Mouse (Mus musculus): ENCODE results near the gene Aanat. TPM values are rescaled to one million over a fixed set of nuclear protein-coding genes. Genes with fewer than 3 reads are reported as not detected.
A peak's percentile ranks its signal among the peaks of the same experiment; 100 is the strongest.

The Aanat gene
- total and polyA plus RNA-seq, 2 experiments from 2014 or later = 0.82 to 0.94 TPM

GRCm38 (mm10) chr11:116596766-116597165 lies 10.5 kb downstream of the Aanat start:
- ATAC-seq (ENCODE audit: low FRiP score) (no peak), DNase-seq (ENCODE audit: low spot score) (no peak)
- Histone ChIP-seq H3K36me3 (ENCODE audit: insufficient read depth, low read length) (no peaks in the 10 kb centered on the region), H3K4me2 (ENCODE audit: low read depth, low read length, poor library complexity, severe bottlenecking) (no peak overlapping the region), H3K4me3 (ENCODE audit: low read depth, low read length) (no peak overlapping the region), H3K9me3 (ENCODE audit: low read length) (no peaks in the 10 kb centered on the region), H3K9ac (replicated peaks; ENCODE audit: low read length, poor library complexity, severe bottlenecking) (no peak overlapping the region), H3K4me1 (ENCODE audit: insufficient read depth, low read length) (0 out of 2 replicates have a peak, but pooled peaks cover 3% of the 10 kb centered on the region), H3K27ac (ENCODE audit: low read depth, low read length) (no peak overlapping the region), H3K27me3 (ENCODE audit: insufficient read depth, low read length) (no peaks in the 10 kb centered on the region)
- WGBS = 88% methylated on average over 19 of the region's 19 CpGs
- TF ChIP-seq CTCF (IDR thresholded peaks at IDR 0.05) = no peak

DNA sequence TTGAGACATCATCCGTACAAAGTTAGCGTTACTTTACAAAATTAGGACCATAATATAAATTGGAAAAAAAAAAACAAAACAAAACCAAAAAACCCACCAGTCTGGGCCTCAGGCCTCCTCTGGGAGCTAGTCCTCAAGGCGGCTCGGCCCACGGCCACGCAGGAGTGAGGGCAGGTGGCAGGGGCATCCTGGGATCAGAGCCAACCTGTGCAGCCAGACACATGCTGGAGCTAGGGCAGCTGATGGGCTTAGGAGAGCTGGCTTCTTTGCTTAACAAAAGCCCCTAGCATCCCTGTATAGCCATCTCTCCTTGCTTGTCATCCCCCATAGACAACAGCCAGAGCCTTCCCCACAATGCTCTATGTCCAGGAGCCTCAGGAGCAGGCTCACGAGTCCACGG lies 12.0 kb downstream of the Aanat start:
- H3K4me2 ChIP-seq (ENCODE audit: low read depth, low read length, poor library complexity, severe bottlenecking) = no peak overlapping the region
- DNase-seq (ENCODE audit: low spot score) = peak; percentile 48
- no peak overlapping the region for H3K9ac ChIP-seq (replicated peaks; ENCODE audit: low read length, poor library complexity, severe bottlenecking)
- no peak for TF ChIP-seq CTCF (IDR thresholded peaks at IDR 0.05)
- no peaks in the 10 kb centered on the region for H3K36me3 ChIP-seq (ENCODE audit: insufficient read depth, low read length)
- WGBS = 78% methylated on average over 8 of the region's 8 CpGs
- H3K27me3 ChIP-seq (ENCODE audit: insufficient read depth, low read length) = no peaks in the 10 kb centered on the region
- H3K27ac ChIP-seq (ENCODE audit: low read depth, low read length) = no peak overlapping the region
- ATAC-seq (ENCODE audit: low FRiP score) = no peak
- no peaks in the 10 kb centered on the region for H3K9me3 ChIP-seq (ENCODE audit: low read length)
- H3K4me3 ChIP-seq (ENCODE audit: low read depth, low read length) = no peak overlapping the region
- 0 out of 2 replicates have a peak, but pooled peaks cover 2% of the 10 kb centered on the region for H3K4me1 ChIP-seq (ENCODE audit: insufficient read depth, low read length)

GRCm38 (mm10) chr11:116599230-116599629 lies 13.0 kb downstream of the Aanat start:
- 88% methylated on average over 15 of the region's 15 CpGs for WGBS
- no peak for TF ChIP-seq CTCF (IDR thresholded peaks at IDR 0.05)
- no peak for DNase-seq (ENCODE audit: low spot score)

DNA sequence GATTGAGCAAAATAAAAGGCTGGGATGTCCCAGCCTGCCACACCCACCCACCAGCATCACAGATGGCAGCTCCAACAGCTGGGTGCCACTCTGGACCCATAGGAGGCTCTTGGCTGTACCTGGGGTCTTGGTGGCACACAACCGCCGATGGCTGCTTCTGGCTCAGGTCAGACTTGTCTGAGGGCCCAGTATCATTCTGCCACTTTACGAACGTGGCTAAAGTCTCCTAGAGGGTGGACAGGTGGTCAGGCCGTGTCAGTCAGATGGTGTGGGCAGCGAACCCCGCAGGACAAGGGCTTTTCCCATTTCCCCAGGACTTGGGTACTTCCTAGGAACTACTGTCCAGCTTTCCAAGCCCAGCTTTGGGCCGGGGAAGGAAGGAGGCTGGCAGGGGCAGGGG lies 14.9 kb downstream of the Aanat start:
- no peak overlapping the region for H3K4me3 ChIP-seq (ENCODE audit: low read depth, low read length)
- TF ChIP-seq CTCF (IDR thresholded peaks at IDR 0.05) = no peak
- WGBS = 86% methylated on average over 7 of the region's 8 CpGs
- ATAC-seq (ENCODE audit: low FRiP score) (no peak), DNase-seq (ENCODE audit: low spot score) (no peak)
- H3K27me3 ChIP-seq (ENCODE audit: insufficient read depth, low read length) = no peaks in the 10 kb centered on the region
- H3K36me3 ChIP-seq (ENCODE audit: insufficient read depth, low read length) = no peaks in the 10 kb centered on the region
- H3K4me1 ChIP-seq (ENCODE audit: insufficient read depth, low read length) = no peaks in the 10 kb centered on the region
- no peaks in the 10 kb centered on the region for H3K9me3 ChIP-seq (ENCODE audit: low read length)
- no peak overlapping the region for H3K9ac ChIP-seq (replicated peaks; ENCODE audit: low read length, poor library complexity, severe bottlenecking)
- H3K27ac ChIP-seq (ENCODE audit: low read depth, low read length) = no peak overlapping the region
- no peak overlapping the region for H3K4me2 ChIP-seq (ENCODE audit: low read depth, low read length, poor library complexity, severe bottlenecking)

More at GRCm38 (mm10) chr11:116599230-116599629, 13.0 kb downstream of the Aanat start:
- no peak overlapping the region for H3K9ac ChIP-seq (replicated peaks; ENCODE audit: low read length, poor library complexity, severe bottlenecking)
- ATAC-seq (ENCODE audit: low FRiP score) = no peak
- no peaks in the 10 kb centered on the region for H3K27me3 ChIP-seq (ENCODE audit: insufficient read depth, low read length)
- H3K9me3 ChIP-seq (ENCODE audit: low read length) = no peaks in the 10 kb centered on the region
- no peaks in the 10 kb centered on the region for H3K36me3 ChIP-seq (ENCODE audit: insufficient read depth, low read length)
- no peak overlapping the region for H3K4me2 ChIP-seq (ENCODE audit: low read depth, low read length, poor library complexity, severe bottlenecking)
- H3K4me3 ChIP-seq (ENCODE audit: low read depth, low read length) = no peak overlapping the region
- H3K27ac ChIP-seq (ENCODE audit: low read depth, low read length) = no peak overlapping the region
- no peaks in the 10 kb centered on the region for H3K4me1 ChIP-seq (ENCODE audit: insufficient read depth, low read length)

- DNase-seq (ENCODE audit: low spot score) (no peak), ATAC-seq (ENCODE audit: low FRiP score) (no peak)
- Histone ChIP-seq H3K4me2 (ENCODE audit: low read depth, low read length, poor library complexity, severe bottlenecking) (no peak overlapping the region), H3K27me3 (ENCODE audit: insufficient read depth, low read length) (no peaks in the 10 kb centered on the region), H3K9me3 (ENCODE audit: low read length) (no peaks in the 10 kb centered on the region), H3K4me3 (ENCODE audit: low read depth, low read length) (no peak overlapping the region), H3K4me1 (ENCODE audit: insufficient read depth, low read length) (no peaks in the 10 kb centered on the region), H3K36me3 (ENCODE audit: insufficient read depth, low read length) (no peaks in the 10 kb centered on the region), H3K9ac (replicated peaks; ENCODE audit: low read length, poor library complexity, severe bottlenecking) (no peak overlapping the region), H3K27ac (ENCODE audit: low read depth, low read length) (no peak overlapping the region)
- no peak for TF ChIP-seq CTCF (IDR thresholded peaks at IDR 0.05)
- 92% methylated on average over 8 of the region's 8 CpGs for WGBS
Observed at GRCm38 (mm10) chr11:116602043-116602442, 15.8 kb downstream of the Aanat start.

DNA sequence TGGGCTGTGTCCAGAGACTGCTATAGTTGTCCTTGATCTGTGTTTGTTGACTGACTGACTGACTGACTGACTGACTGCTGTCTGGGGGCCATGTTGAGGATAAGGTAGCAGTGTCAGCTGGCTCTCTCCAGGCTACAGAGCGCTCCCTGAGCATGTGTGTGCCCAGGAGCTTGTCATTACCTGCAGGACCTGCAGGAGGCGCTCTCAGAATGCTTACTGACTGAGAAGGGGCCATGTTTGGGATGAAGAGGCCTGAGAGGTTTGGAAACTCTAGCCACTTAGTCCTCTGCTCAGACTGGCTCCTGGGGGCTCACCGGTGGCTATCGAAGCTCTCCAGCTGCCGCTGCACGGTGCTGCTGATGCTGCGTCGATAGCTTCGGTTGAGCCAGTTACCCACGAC lies 17.1 kb downstream of the Aanat start:
- ATAC-seq (ENCODE audit: low FRiP score) (no peak), DNase-seq (ENCODE audit: low spot score) (no peak)
- H3K9me3 ChIP-seq (ENCODE audit: low read length) = no peaks in the 10 kb centered on the region
- no peak overlapping the region for H3K4me3 ChIP-seq (ENCODE audit: low read depth, low read length)
- no peaks in the 10 kb centered on the region for H3K27me3 ChIP-seq (ENCODE audit: insufficient read depth, low read length)
- H3K4me2 ChIP-seq (ENCODE audit: low read depth, low read length, poor library complexity, severe bottlenecking) = no peak overlapping the region
- peak; percentile 52 for TF ChIP-seq CTCF (IDR thresholded peaks at IDR 0.05)
- no peak overlapping the region for H3K9ac ChIP-seq (replicated peaks; ENCODE audit: low read length, poor library complexity, severe bottlenecking)
- no peaks in the 10 kb centered on the region for H3K4me1 ChIP-seq (ENCODE audit: insufficient read depth, low read length)
- 92% methylated on average over 10 of the region's 10 CpGs for WGBS
- H3K36me3 ChIP-seq (ENCODE audit: insufficient read depth, low read length) = no peaks in the 10 kb centered on the region
- H3K27ac ChIP-seq (ENCODE audit: low read depth, low read length) = no peak overlapping the region

Data from midbrain, postnatal 0 days (tissue).